Mouse (Mus musculus) G1E (cell line): ENCODE measurements around the gene Grik4.

Source experiments
- CTCF ChIP-seq: IDR thresholded peaks from 2 replicates; pipeline ENCODE4 v1.5.1; 2012; ENCODE audit warnings: low read depth, low read length, inconsistent platforms, mixed read lengths
- GATA1 ChIP-seq: IDR thresholded peaks from 2 replicates; pipeline ENCODE4 v1.6.1; 2012; ENCODE audit warnings: borderline replicate concordance, low read length, inconsistent platforms, mixed read lengths
- TAL1 ChIP-seq: conservative IDR thresholded peaks from 2 replicates; pipeline ENCODE4 v1.6.1; 2012; ENCODE audit warnings: low read depth, low read length, inconsistent platforms, mixed read lengths

GRCm38 (mm10) chr9:42800138-42800537 is 144.2 kb downstream of the Grik4 start:
- TF ChIP-seq CTCF: no peak
- no peak for TF ChIP-seq GATA1
- TF ChIP-seq TAL1: no peak
